Mouse (Mus musculus) forebrain, embryonic 10.5 days (tissue): ENCODE data around the gene Kmo. TPM values are rescaled to one million over a fixed set of nuclear protein-coding genes. Genes with fewer than 3 reads are reported as not detected.

Experiments used
- DNase-seq: peaks from one replicate; pipeline ENCODE4 v3.0.0-alpha.2; 2017; ENCODE audit warnings: low spot score; ENCODE audit errors: extremely low spot score
- H3K27ac ChIP-seq: fragments of 300-500 bp; sonication (generic); 2 replicates; pipeline ENCODE4 v1.5.1; 2016; ENCODE audit warnings: mild to moderate bottlenecking
- H3K27me3 ChIP-seq: fragments of 300-500 bp; sonication (generic); 2 replicates; pipeline ENCODE4 v1.6.1; 2016; ENCODE audit warnings: mild to moderate bottlenecking; ENCODE audit not compliant: poor library complexity, severe bottlenecking
- H3K36me3 ChIP-seq: fragments of 300-500 bp; sonication (generic); replicated peaks from 2 replicates; pipeline ENCODE4 v1.6.1; 2016; ENCODE audit warnings: mild to moderate bottlenecking, moderate library complexity
- H3K4me1 ChIP-seq: fragments of 300-500 bp; sonication (generic); 2 replicates; pipeline ENCODE4 v1.6.1; 2016
- H3K4me3 ChIP-seq: fragments of 300-500 bp; sonication (generic); 2 replicates; pipeline ENCODE4 v1.5.1; 2016; ENCODE audit warnings: mild to moderate bottlenecking, moderate library complexity
- H3K9me3 ChIP-seq: fragments of 300-500 bp; sonication (generic); 2 replicates; pipeline ENCODE4 v1.6.1; 2016; ENCODE audit warnings: mild to moderate bottlenecking, moderate library complexity
- WGBS: fragments of 180-500 bp; shearing (Covaris S2); methylation state at CpG from one replicate; pipeline ENCODE4 v1.1.7; 2016; 5-methylcytosine and 5-hydroxymethylcytosine counted together
- polyA plus RNA-seq: library from polyadenylated mRNA; unstranded; fragments of >200 nt; fragmentation: Nextera tagmentation; extraction: Ambion mirVana; gene quantifications from 2 replicates; pipeline ENCODE4 v1.2.1, GENCODE M21; 2016

The Kmo gene
- 0.07 TPM in 1 of 2 replicates, not detected in the other for polyA plus RNA-seq

- DNase-seq = no peak
- H3K4me1 ChIP-seq = peaks cover 15% of the 10 kb centered on the region
- no peaks in the 10 kb centered on the region for H3K9me3 ChIP-seq
- H3K27ac ChIP-seq = no peak within 1 kb of the TSS
- no peaks in the 10 kb centered on the region for H3K27me3 ChIP-seq
- peaks cover 54% of the 10 kb centered on the region for H3K36me3 ChIP-seq
- H3K4me3 ChIP-seq = no peak within 1 kb of the TSS
- 94% methylated on average over 13 of the region's 13 CpGs for WGBS
Observed at GRCm38 (mm10) chr1:175619814-175620431, at the start of gene Kmo. Kmo (plus strand) TSS chr1:175620381.

GRCm38 (mm10) chr1:175574129-175574528, 46.1 kb upstream of the Kmo start:
- no peak for DNase-seq
- 85% methylated on average over 2 of the region's 2 CpGs for WGBS

GRCm38 (mm10) chr1:175578425-175579096, 41.6 kb upstream of the Kmo start:
- 90% methylated on average over 2 of the region's 2 CpGs for WGBS
- Histone ChIP-seq H3K4me3 (no peak overlapping the region), H3K36me3 (no peaks in the 10 kb centered on the region), H3K27me3 (no peaks in the 10 kb centered on the region), H3K9me3 (no peaks in the 10 kb centered on the region), H3K4me1 (no peaks in the 10 kb centered on the region), H3K27ac (no peak overlapping the region)
- no peak for DNase-seq

More at GRCm38 (mm10) chr1:175574129-175574528, 46.1 kb upstream of the Kmo start:
- Histone ChIP-seq H3K9me3 (no peaks in the 10 kb centered on the region), H3K4me3 (no peak overlapping the region), H3K27me3 (no peaks in the 10 kb centered on the region), H3K36me3 (no peaks in the 10 kb centered on the region), H3K4me1 (no peaks in the 10 kb centered on the region), H3K27ac (no peak overlapping the region)

GRCm38 (mm10) chr1:175579598-175580235, 40.5 kb upstream of the Kmo start:
- Histone ChIP-seq H3K4me3 (no peak overlapping the region), H3K9me3 (no peaks in the 10 kb centered on the region), H3K4me1 (no peaks in the 10 kb centered on the region), H3K36me3 (no peaks in the 10 kb centered on the region), H3K27ac (no peak overlapping the region), H3K27me3 (no peaks in the 10 kb centered on the region)
- DNase-seq = no peak
- 88% methylated on average over 9 of the region's 9 CpGs for WGBS

GRCm38 (mm10) chr1:175580346-175580745, 39.8 kb upstream of the Kmo start:
- DNase-seq = no peak
- no peak overlapping the region for H3K27ac ChIP-seq
- no peak overlapping the region for H3K4me3 ChIP-seq
- no peaks in the 10 kb centered on the region for H3K9me3 ChIP-seq
- H3K36me3 ChIP-seq = no peaks in the 10 kb centered on the region
- WGBS = 89% methylated on average over 7 of the region's 7 CpGs
- no peaks in the 10 kb centered on the region for H3K4me1 ChIP-seq
- H3K27me3 ChIP-seq = no peaks in the 10 kb centered on the region

- Histone ChIP-seq H3K27me3 (no peaks in the 10 kb centered on the region), H3K27ac (no peak overlapping the region), H3K4me3 (no peak overlapping the region), H3K9me3 (no peaks in the 10 kb centered on the region), H3K4me1 (no peaks in the 10 kb centered on the region), H3K36me3 (no peaks in the 10 kb centered on the region)
- 88% methylated on average over 4 of the region's 4 CpGs for WGBS
- DNase-seq = no peak
Observed at GRCm38 (mm10) chr1:175582799-175583198, 37.4 kb upstream of the Kmo start.

GRCm38 (mm10) chr1:175585267-175585666, 34.9 kb upstream of the Kmo start:
- no peak overlapping the region for H3K4me3 ChIP-seq
- no peaks in the 10 kb centered on the region for H3K27me3 ChIP-seq
- no peak for DNase-seq
- no peak overlapping the region for H3K27ac ChIP-seq
- no peaks in the 10 kb centered on the region for H3K36me3 ChIP-seq
- H3K4me1 ChIP-seq = no peaks in the 10 kb centered on the region
- 87% methylated on average over 2 of the region's 2 CpGs for WGBS
- no peaks in the 10 kb centered on the region for H3K9me3 ChIP-seq

GRCm38 (mm10) chr1:175586656-175587055, 33.5 kb upstream of the Kmo start:
- H3K4me3 ChIP-seq = no peak overlapping the region
- no peaks in the 10 kb centered on the region for H3K4me1 ChIP-seq
- DNase-seq = no peak
- WGBS = 91% methylated on average over 5 of the region's 5 CpGs
- H3K9me3 ChIP-seq = no peaks in the 10 kb centered on the region
- H3K36me3 ChIP-seq = no peaks in the 10 kb centered on the region
- no peaks in the 10 kb centered on the region for H3K27me3 ChIP-seq
- H3K27ac ChIP-seq = no peak overlapping the region

GRCm38 (mm10) chr1:175592832-175593231, 27.3 kb upstream of the Kmo start:
- WGBS = 92% methylated on average over 1 of the region's 1 CpGs
- no peaks in the 10 kb centered on the region for H3K4me1 ChIP-seq
- no peak overlapping the region for H3K27ac ChIP-seq
- no peaks in the 10 kb centered on the region for H3K27me3 ChIP-seq
- H3K4me3 ChIP-seq = no peak overlapping the region
- no peaks in the 10 kb centered on the region for H3K36me3 ChIP-seq
- no peaks in the 10 kb centered on the region for H3K9me3 ChIP-seq
- DNase-seq = no peak

GRCm38 (mm10) chr1:175602231-175602630, 17.9 kb upstream of the Kmo start:
- Histone ChIP-seq H3K9me3 (no peaks in the 10 kb centered on the region), H3K4me3 (no peak overlapping the region), H3K4me1 (0 out of 2 replicates have a peak, but pooled peaks cover 4% of the 10 kb centered on the region), H3K27me3 (no peaks in the 10 kb centered on the region), H3K36me3 (peaks cover 69% of the 10 kb centered on the region), H3K27ac (no peak overlapping the region)
- WGBS = 92% methylated on average over 11 of the region's 11 CpGs
- DNase-seq = no peak

- Histone ChIP-seq H3K36me3 (peaks cover 81% of the 10 kb centered on the region), H3K4me1 (0 out of 2 replicates have a peak, but pooled peaks cover 2% of the 10 kb centered on the region), H3K27ac (no peak overlapping the region), H3K27me3 (no peaks in the 10 kb centered on the region), H3K4me3 (no peak overlapping the region), H3K9me3 (no peaks in the 10 kb centered on the region)
- no peak for DNase-seq
- 87% methylated on average over 6 of the region's 6 CpGs for WGBS
Observed at GRCm38 (mm10) chr1:175603390-175603789, 16.8 kb upstream of the Kmo start.

- no peaks in the 10 kb centered on the region for H3K27me3 ChIP-seq
- H3K4me1 ChIP-seq = no peaks in the 10 kb centered on the region
- H3K36me3 ChIP-seq = peaks cover 99% of the 10 kb centered on the region
- H3K27ac ChIP-seq = no peak overlapping the region
- H3K4me3 ChIP-seq = no peak overlapping the region
- H3K9me3 ChIP-seq = no peaks in the 10 kb centered on the region
- DNase-seq = no peak
- WGBS = 95% methylated on average over 6 of the region's 6 CpGs
Observed at GRCm38 (mm10) chr1:175607308-175607707, 12.9 kb upstream of the Kmo start.
